Mouse (Mus musculus) ES-Bruce4 (cell line): ENCODE data around the gene Zbtb45.
A peak's percentile ranks its signal among the peaks of the same experiment; 100 is the strongest.

ENCODE experiments used
- CTCF ChIP-seq: IDR thresholded peaks from one replicate; pipeline ENCODE4 v1.8.1; 2011; ENCODE audit warnings: low read depth, low read length
- POLR2A ChIP-seq: IDR thresholded peaks from one replicate; pipeline ENCODE4 v1.8.1; 2011; ENCODE audit warnings: low read length; ENCODE audit not compliant: insufficient read depth

DNA sequence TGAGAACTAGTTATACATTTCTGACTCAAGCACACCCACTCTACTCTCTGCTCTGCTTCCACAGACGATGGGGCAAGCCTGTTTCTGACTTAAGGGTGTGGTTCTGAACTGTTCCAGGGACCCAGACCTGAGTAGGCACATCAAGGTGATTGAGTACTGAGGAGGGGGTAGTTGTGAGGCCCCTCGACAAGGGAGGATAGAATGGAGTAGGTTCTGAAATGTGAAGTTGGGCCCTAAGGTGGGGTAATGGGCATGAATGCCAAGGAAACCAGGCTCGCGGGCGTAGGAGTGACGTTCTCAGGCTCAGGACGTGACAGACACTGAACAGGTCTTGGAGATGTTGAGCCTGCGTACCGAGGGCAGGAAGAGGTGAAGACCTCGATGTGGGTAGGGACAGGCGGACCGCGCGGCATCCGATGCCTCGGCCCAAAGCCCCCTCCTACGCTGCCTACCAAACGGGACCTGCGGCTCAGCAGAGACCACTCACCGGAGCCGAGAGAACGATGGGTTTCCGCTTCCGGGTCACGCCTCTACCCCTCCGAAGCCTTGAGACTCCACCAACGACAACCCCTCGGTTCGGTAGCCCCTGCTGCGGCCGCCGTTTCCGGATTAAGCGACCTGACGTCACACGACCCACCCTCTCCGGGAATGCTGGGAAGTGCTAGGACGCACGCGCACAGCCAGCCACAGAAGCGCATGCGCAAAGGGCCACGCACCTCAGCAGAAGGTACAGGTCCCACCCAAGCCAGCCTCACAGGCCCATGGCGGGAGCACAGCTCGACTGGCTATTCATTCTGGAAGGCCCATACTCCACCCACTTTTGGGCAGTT, 24.5 kb upstream of the Zbtb45 start, which contains the start of gene Chmp2a:
- TF ChIP-seq POLR2A = peak; percentile 74
- no peak for TF ChIP-seq CTCF
